Mouse (Mus musculus): ENCODE data around the gene Ybx2.

Gene Ybx2

DNA sequence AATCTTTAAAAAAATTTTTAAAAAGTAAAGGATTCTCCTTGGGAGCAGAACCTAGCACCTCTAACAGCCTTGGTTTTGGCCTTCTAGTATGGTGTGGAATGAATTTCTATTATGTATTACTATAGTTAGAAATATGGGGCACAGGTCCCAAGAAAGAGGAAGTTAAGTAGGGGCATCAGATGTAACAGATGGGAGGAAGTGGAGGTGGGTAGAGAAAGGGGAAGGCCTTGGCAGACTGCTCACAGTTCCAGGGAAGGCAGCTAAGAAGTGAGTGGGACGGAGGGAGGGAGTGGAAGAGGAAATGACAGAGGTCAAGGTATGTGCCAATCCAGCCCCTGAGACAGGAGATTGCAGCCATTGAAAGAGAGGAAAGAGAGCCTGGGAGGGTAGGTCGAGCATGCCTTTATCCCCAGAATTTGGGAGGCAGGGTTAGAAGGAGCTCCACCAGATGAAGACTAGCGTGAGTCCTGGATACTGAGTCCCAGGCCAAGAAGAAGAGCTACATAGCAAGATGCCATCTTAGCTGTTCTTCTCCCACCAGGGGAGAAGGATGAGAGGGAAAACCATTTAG is 4.5 kb upstream of the Ybx2 start:
- in situ Hi-C loops (cut with MboI; ENCODE audit: low pct_unique_long_range_greater_than_20kb in 1 of 2, low sequenced_read_pairs in 2 of 2, unreplicated experiment in 1 of 2), result no loop called here

DNA sequence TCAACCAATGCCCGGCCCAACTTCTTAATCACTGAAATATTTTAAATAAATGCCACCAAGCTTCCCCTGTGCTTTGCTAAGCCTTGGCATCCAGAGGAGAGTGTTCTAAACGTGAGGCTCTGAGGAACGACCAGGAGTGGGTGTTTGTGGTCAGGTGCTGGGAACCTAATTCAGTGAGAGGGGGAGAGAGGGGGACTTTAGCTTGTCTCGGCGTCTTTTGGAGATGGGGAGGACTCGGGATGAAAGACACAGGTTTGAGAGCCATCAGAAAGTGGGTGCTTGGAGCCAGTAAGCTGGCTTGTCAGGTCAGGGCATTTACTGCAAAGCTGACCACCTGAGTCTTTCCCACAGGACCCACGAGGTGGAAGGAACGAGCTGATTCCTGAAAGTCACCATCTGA is 3.8 kb upstream of the Ybx2 start:
- in situ Hi-C loops (cut with MboI; ENCODE audit: low pct_unique_long_range_greater_than_20kb in 1 of 2, low sequenced_read_pairs in 2 of 2, unreplicated experiment in 1 of 2), result no loop called here

DNA sequence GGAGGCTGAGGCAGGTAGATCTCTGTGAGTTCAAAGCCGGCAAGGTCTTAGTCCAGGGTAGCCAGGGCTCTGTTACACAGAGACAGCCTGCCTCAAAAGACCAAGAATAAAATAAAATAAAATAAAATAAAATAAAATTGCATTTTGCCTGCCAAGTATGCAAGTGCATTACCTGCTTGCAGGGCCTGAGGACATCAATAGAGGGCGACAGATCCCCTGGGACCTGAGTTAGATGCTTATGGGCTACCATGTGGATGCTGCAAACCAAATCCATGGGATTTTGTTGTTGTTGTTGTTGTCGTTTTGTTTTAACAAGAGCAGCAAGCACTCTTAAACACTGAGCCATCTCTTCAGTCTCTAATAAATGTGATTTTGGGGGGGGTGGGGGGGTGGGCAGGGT is 3.3 kb upstream of the Ybx2 start:
- in situ Hi-C loops (cut with MboI; ENCODE audit: low pct_unique_long_range_greater_than_20kb in 1 of 2, low sequenced_read_pairs in 2 of 2, unreplicated experiment in 1 of 2), result no loop called here

DNA sequence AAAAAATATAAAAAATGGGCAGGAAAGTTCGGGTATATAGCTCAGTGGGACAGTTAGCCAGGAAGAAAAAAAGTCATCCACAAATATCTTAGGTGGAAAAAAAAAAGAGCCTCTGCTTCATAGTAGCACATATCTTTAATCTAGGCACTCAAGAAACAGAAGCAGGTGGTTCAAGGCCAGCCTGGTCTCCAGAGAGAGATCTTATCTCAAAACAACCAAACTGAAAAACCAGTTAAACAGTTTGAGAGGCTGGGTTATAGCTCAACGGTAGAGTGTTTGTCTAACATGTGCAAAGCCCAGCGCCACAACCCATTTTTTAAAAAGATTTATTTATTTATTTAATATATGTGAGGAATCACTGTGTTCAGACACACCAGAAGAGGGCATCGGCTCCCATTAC is 2.5 kb upstream of the Ybx2 start:
- in situ Hi-C loops (cut with MboI; ENCODE audit: low pct_unique_long_range_greater_than_20kb in 1 of 2, low sequenced_read_pairs in 2 of 2, unreplicated experiment in 1 of 2), result no loop called here

DNA sequence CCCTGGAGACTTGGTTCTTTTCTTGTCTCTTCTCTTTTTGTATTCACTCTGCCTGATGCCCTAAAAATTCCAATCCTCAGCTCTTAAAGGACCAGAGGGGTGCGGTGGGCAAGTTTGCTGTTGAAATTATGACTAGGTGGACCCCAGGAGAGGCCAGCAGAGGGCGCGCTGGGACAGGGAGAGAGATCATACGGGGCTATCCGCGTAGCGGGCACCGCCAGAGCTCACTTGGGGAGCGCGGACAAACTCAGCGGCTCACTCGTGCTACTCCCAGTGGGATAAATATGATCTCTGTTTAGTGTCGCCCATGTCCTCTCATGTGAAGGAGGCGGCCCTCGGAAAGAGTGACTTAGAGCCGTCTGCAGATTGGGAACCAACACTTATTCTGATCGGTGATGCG is 1.4 kb upstream of the Ybx2 start:
- in situ Hi-C loops (cut with MboI; ENCODE audit: low pct_unique_long_range_greater_than_20kb in 1 of 2, low sequenced_read_pairs in 2 of 2, unreplicated experiment in 1 of 2), result no loop called here

DNA sequence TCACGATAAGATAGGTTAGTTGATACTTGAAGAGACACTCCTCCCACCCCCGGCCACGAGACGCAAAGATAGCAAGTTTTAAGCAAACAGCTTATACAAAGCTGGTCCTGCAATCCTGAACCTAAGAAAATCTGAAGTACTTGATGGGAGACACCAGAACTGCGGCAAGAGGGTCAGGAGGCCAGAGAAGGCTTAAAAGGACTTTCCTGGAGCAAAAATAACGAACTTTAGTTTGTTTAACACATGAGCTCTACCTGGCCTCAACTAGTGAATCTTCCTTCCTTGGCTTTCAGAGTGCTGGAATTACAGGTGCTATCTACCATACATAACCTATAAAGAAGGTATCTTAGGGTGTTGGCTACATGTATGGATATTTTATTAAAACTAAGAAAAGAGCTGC is 915 bp upstream of the Ybx2 start:
- in situ Hi-C loops (cut with MboI; ENCODE audit: low pct_unique_long_range_greater_than_20kb in 1 of 2, low sequenced_read_pairs in 2 of 2, unreplicated experiment in 1 of 2), result no loop called here

DNA sequence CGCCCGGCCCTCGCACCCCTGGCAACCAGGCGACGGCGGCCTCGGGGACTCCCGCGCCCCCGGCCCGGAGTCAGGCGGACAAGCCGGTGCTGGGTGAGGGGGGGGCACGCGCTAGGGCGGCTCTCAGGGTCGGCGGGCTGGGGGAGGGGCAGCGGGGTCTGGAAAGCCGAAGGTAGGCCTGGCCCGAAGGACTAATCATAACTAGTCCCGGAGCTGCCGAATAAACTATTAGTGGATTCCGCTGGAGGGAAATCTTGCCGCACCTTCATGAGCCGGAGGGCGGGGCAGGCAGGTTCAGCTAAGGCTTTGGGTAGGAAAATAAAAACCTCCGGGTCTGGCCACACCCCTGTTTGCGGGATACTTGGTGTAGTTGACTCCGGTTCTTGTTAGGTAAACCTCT is 560 bp downstream of the Ybx2 start:
- in situ Hi-C loops (cut with MboI; ENCODE audit: low pct_unique_long_range_greater_than_20kb in 1 of 2, low sequenced_read_pairs in 2 of 2, unreplicated experiment in 1 of 2), result no loop called here

DNA sequence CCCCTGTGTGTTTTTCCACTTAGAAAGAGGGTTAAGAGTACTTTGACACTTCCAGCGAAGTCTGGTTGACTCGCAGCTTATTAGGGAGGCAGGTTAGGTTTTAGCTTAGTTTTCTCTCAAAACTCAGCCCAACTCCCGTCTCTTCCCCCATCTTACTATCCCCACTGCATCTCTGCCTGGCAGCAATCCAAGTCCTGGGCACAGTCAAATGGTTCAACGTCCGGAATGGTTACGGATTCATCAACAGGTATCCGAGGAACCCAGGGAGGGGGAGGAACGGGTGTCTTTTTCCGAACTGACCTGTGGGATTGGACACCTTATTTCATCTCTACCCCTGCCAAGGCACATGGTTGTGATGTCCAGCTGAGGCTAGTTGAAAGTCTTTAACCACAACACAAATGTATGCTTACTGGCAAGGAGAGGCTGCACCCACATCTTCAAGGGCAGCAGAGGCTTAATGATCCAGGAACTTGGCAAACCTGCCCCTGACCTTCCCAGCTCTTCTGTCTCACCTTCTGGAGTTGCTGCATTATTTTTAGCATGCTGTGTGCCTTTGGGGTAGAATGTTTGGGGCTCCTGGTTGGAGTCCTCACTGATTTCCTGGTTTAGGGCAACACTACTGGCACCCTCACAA is 1.2 kb downstream of the Ybx2 start:
- in situ Hi-C loops (cut with MboI; ENCODE audit: low pct_unique_long_range_greater_than_20kb in 1 of 2, low sequenced_read_pairs in 2 of 2, unreplicated experiment in 1 of 2), result no loop called here

DNA sequence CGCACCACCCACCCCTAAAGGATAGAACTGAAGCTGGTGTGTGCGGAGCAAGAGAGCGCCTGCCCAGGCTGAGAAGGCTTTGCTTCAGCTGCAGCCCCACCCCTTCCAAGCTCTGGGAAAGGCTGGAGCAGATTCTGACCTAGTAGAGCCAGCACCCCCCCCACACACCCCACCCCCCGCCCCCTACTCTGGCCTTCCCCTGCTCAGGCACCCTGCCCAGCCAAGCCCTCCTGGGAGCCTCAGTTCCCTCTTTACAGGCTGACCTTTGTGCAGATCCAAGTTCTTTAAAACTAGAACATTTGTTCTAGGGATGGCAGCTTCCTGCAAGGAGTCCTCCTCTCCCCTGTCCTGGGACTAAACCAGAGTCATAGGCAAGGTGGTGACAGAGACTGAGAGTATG is 1.8 kb downstream of the Ybx2 start:
- in situ Hi-C loops (cut with MboI; ENCODE audit: low pct_unique_long_range_greater_than_20kb in 1 of 2, low sequenced_read_pairs in 2 of 2, unreplicated experiment in 1 of 2), result no loop called here

DNA sequence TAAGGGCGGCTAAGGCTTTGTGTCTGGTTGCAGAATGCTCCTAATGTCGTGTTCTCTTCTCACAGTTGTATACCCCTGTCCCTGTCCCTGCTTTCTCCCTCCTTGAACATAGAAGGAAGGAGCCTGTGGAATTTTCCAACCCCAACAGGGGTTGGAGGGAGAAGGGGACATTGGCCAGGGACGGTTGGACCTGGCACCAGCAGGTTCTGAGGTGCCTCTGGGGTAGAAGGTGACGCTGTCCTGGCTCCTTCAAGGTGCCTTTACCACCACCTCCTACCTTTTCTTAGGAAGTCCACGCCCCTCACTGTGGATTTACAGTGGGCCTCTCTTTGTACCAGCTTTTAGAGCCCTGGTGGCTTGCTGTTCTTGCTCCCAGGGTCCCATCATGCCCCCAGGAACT is 2.2 kb downstream of the Ybx2 start:
- in situ Hi-C loops (cut with MboI; ENCODE audit: low pct_unique_long_range_greater_than_20kb in 1 of 2, low sequenced_read_pairs in 2 of 2, unreplicated experiment in 1 of 2), result no loop called here

DNA sequence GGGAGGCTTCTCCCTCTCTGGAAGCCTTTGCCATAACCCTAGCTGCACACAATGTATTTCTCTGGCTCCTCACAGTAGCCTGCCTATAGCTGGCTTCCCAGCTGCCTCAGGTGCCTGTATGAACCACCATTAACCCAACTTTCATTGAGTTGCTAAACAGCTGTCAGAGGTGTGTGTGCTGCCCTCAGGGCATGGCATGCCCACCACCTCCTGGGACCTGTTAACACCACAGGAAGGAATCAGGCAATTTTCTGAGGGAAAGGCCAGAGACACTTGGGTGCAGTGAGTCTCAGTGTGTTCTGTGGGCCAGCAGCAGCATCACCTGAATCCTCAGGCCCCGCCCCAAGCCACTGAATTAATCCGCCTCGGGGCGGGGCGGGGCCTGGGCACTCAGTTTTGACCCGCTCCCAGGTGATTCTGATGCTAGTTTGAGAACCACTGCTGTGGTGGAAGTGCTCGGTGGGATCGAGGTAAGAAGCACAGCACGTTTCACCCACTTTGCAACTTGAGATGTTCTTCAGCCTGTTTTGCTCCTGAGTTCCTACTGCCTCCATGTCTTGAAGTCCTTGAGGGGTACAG is 2.9 kb downstream of the Ybx2 start:
- in situ Hi-C loops (cut with MboI; ENCODE audit: low pct_unique_long_range_greater_than_20kb in 1 of 2, low sequenced_read_pairs in 2 of 2, unreplicated experiment in 1 of 2), result no loop called here

DNA sequence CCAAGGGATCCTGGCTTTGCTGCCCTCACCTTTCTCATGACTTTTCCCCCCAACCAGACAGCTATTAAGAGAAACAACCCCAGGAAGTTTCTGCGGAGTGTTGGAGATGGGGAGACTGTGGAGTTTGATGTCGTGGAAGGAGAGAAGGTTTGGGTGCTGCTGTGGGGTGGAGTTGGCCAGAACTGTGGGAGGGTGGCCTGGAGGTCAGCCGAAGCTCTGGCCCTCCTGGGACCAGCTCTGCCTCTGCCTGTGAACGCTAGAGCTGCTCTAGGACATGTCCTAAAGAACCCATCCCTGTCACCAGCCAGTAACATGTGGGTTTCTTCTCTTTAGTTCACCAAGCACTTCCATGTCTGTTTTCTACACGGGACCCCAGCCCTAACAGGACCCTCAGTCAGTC is 3.6 kb downstream of the Ybx2 start:
- in situ Hi-C loops (cut with MboI; ENCODE audit: low pct_unique_long_range_greater_than_20kb in 1 of 2, low sequenced_read_pairs in 2 of 2, unreplicated experiment in 1 of 2), result no loop called here

DNA sequence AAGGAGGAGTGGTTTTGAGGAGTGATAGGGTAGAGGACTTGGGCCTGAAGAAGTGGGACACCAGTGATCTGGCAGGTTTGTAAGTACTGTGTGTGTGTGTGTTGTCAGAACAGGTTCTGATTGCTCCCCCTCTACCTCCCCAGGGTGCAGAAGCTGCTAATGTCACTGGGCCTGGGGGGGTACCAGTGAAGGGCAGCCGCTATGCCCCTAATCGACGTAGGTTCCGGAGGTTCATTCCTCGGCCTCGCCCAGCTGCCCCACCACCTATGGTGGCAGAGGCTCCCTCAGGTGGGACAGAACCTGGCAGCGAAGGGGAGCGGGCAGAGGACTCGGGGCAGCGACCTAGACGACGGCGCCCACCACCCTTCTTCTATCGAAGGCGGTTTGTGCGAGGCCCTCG is 4.1 kb downstream of the Ybx2 start:
- in situ Hi-C loops (cut with MboI; ENCODE audit: low pct_unique_long_range_greater_than_20kb in 1 of 2, low sequenced_read_pairs in 2 of 2, unreplicated experiment in 1 of 2), result no loop called here

DNA sequence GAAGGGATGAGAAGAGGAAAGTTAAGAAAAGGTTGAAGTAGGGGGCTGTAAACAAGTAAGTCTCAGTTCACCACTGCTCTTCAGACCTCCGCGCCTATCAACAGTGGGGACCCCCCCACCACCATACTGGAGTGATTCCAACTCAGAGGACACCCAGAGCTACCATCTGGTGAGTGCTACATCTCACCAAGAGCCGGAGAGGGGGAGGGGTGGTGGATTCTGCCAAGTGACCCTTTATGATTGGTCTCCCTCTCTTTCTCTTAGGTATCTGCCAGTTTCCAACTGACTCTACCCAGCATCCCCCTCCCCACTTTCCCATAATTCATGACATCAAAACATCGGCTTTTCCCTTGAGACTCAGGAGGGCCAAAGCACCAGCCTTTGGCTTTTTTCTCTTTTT is 5.4 kb downstream of the Ybx2 start:
- in situ Hi-C loops (cut with MboI; ENCODE audit: low pct_unique_long_range_greater_than_20kb in 1 of 2, low sequenced_read_pairs in 2 of 2, unreplicated experiment in 1 of 2), result no loop called here

DNA sequence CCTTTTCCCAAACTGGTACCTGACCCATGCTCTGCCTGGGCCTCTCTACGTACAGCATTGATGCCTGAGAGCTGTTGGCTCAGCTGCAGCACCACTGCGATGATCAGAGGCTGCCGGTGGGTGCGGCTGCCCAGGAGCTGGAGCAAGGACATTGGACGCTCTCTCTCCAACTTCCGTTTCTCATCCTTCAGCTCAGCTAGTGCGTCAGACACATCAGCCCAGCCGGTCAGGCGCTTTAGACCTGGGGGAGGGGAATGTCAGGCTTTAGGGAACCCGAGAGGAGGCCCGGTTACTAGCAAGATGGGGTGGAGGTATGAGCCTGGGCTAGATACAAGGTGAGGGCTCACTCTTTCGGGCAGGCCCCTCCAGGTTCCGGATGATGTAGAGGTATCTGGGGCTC is 9.6 kb downstream of the Ybx2 start:
- in situ Hi-C loops (cut with MboI; ENCODE audit: low pct_unique_long_range_greater_than_20kb in 1 of 2, low sequenced_read_pairs in 2 of 2, unreplicated experiment in 1 of 2), result no loop called here

DNA sequence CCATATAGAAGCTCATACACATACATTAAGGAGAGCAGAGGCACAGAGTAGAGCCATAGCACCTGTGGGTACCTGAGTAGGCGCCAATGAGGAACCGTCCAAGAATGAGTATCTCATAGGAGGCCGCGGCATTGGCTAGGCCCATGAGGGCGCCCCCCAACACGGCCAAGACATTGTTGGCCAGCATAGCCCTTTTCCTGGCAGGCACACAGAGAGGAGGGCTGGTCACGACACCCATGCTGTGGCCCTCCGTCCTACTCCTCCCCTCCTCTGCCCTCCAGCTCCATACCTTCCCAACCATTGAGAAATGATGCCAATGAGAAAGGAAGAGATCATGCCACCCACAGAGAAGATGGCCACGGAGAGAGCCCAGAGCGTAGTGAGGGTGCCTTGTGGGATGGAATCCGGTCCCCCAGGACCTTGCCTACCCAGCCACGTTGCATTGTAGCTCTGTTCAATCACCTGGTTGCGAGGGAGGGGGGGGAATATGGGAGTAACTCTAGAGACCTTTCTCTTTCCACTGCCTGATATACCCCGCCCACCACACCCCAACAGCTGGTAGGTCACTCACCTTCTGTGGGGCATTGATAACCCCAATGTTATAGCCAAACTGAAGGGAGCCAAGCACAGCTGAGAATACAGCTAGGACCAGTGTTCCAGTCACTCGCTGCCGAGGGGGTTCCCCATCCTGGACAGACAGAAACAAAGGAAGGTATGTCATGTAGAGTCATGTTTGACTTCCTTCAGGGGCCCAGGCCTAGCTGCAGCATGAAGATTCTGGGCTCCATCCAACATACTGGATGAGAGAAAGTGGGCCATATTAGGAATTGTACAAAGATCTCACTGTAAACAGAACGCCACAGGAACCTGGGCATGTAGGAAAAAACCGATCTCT is 10.6 kb downstream of the Ybx2 start:
- in situ Hi-C loops (cut with MboI; ENCODE audit: low pct_unique_long_range_greater_than_20kb in 1 of 2, low sequenced_read_pairs in 2 of 2, unreplicated experiment in 1 of 2), result no loop called here

DNA sequence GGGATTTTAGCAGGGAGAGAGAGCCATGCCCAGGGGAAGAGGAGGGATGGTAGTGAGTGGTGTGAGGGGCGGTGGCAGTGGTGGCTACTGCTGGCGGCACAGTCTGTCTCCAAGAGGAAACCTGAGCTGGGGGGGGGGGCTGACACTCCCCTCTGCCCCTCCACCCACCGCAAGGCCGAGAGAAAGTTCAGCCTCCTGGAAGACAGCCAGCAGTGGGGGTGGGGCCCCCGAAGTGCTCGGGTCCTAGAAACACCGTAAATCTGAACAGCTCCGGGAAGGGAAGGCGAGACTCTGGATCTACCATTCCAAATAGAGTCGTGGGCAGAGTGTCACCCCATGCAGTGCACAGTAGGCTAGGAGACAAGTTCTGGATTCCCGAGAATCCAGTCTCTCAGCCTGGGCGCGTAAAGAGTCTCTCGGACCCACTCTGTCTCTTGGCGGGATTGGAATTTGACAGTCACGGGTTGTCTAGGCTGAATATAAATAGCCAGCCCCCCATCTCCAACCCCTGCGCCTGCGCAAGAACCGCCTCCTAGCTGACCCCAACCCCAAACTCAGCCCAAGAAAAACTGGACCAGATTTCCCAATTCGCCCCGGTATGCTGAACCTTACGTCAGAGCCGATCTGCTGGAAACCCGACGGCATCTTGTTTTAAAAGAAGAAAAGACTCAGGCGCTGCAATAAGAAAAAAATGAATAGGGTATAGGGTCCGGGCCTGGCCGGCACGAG is 11.9 kb downstream of the Ybx2 start:
- in situ Hi-C loops (cut with MboI; ENCODE audit: low pct_unique_long_range_greater_than_20kb in 1 of 2, low sequenced_read_pairs in 2 of 2, unreplicated experiment in 1 of 2), result no loop called here

DNA sequence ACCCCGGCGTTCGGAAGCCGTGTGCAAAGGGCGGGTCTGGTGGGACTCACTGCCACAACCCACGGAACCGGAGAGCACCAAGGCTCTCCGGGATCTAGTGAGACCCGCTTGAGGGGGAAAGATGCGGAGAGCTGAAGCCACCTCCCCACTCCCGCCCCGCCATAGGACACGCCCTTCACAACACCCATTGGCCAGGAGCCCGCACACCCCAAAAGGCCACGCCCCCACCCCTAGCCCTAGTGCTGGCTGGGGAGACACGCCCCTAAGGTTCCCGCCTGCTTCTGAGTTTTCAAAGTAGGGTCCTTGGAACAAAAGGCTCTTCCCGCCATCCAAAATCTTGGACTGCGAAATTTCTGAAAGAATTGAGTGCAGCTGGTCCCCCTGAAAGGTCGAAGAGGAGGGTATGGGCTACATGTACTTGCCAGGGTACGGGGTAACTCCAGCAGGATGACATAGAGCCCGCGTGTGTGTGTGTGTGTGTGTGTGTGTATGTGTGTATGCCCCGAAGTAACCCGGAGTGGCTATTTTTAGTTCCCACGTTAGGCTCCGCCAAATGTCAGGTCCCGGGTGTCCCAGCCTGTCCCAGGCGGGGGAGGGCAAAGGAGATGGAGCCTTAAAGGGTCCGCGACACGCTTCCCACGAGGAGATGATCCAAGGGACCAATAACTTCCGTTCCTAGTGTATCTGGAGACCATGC is 12.6 kb downstream of the Ybx2 start, which contains the start of gene Slc2a4:
Gene Slc2a4 (minus strand): TSS at position 123 of the 697 bp plus-strand sequence.
- in situ Hi-C loops (cut with MboI; ENCODE audit: low pct_unique_long_range_greater_than_20kb in 1 of 2, low sequenced_read_pairs in 2 of 2, unreplicated experiment in 1 of 2), result no loop called here

All from mouse embryonic stem cell (cell line).